Mouse (Mus musculus) kidney, adult 9 months (tissue): ENCODE data around the gene BC048403.
A peak's percentile ranks its signal among the peaks of the same experiment; 100 is the strongest.

ENCODE experiments used
- DNase-seq: peaks from one replicate; pipeline ENCODE4 v3.0.0; 2022

BC048403 gene

GRCm38 (mm10) chr10:121739548-121740505, at the start of gene BC048403:
Gene BC048403, plus strand, starts transcription at chr10:121739937.
- peak; percentile 82 for DNase-seq

- peak; percentile 15 for DNase-seq
Observed at GRCm38 (mm10) chr10:121692944-121693579, 46.7 kb upstream of the BC048403 start.

- no peak for DNase-seq
Observed at GRCm38 (mm10) chr10:121694567-121694966, 45.2 kb upstream of the BC048403 start.

- peak; percentile 49 for DNase-seq
Observed at GRCm38 (mm10) chr10:121701296-121702248, 38.2 kb upstream of the BC048403 start.

- no peak for DNase-seq
Observed at GRCm38 (mm10) chr10:121703619-121704018, 36.1 kb upstream of the BC048403 start.

GRCm38 (mm10) chr10:121704871-121705270, 34.9 kb upstream of the BC048403 start:
- no peak for DNase-seq

- no peak for DNase-seq
Observed at GRCm38 (mm10) chr10:121705399-121706163, 34.2 kb upstream of the BC048403 start.

- DNase-seq: no peak
Observed at GRCm38 (mm10) chr10:121716862-121717261, 22.9 kb upstream of the BC048403 start.

- DNase-seq: no peak
Observed at GRCm38 (mm10) chr10:121718896-121719585, 20.7 kb upstream of the BC048403 start.

- DNase-seq: no peak
Observed at GRCm38 (mm10) chr10:121720701-121721100, 19.0 kb upstream of the BC048403 start.

GRCm38 (mm10) chr10:121726505-121726904, 13.2 kb upstream of the BC048403 start:
- no peak for DNase-seq

GRCm38 (mm10) chr10:121727151-121727550, 12.6 kb upstream of the BC048403 start:
- DNase-seq: no peak

GRCm38 (mm10) chr10:121728226-121728625, 11.5 kb upstream of the BC048403 start:
- DNase-seq: no peak

GRCm38 (mm10) chr10:121731048-121731725, 8.6 kb upstream of the BC048403 start:
- DNase-seq: no peak

- DNase-seq: no peak
Observed at GRCm38 (mm10) chr10:121732542-121732941, 7.2 kb upstream of the BC048403 start.

- DNase-seq: no peak
Observed at GRCm38 (mm10) chr10:121737256-121737655, 2.5 kb upstream of the BC048403 start.

- DNase-seq: no peak
Observed at GRCm38 (mm10) chr10:121742336-121742735, 2.6 kb downstream of the BC048403 start.

- DNase-seq: no peak
Observed at GRCm38 (mm10) chr10:121750175-121750574, 10.4 kb downstream of the BC048403 start.

GRCm38 (mm10) chr10:121754237-121754636, 14.5 kb downstream of the BC048403 start:
- no peak for DNase-seq

- no peak for DNase-seq
Observed at GRCm38 (mm10) chr10:121755822-121756221, 16.1 kb downstream of the BC048403 start.

- DNase-seq: no peak
Observed at GRCm38 (mm10) chr10:121756677-121757076, 16.9 kb downstream of the BC048403 start.
